Mouse (Mus musculus): ENCODE data around the gene Cops4.

DNA sequence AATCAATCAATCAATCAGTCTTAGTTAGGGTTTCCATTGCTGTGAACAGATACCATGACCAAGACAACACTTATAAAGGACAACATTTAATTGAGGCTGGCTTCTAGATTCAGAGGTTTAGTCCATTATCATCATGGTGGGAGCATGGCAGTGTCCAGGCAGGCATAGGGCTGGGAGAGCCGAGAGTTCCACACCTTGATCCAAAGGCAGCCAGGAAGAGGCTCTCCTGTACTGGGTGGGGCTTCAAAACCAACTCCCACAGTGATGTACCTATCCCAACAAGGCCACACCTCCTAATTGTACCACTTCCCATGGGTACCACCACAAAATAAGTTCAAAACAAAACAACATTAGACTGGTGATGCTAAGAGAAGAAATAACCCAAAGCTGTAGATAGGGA lies 32.0 kb downstream of the Cops4 start:
- TF ChIP-seq CTCF (IDR thresholded peaks at IDR 0.05; ENCODE audit: extremely low read depth, insufficient read length, insufficient replicate concordance, low read depth, low read length): no peak
- no peak for TF ChIP-seq POLR2A (IDR thresholded peaks at IDR 0.05; ENCODE audit: low read depth, low read length)
